Mouse (Mus musculus) CH12.LX (cell line): ENCODE results near the gene Zfp638. TPM values are rescaled to one million over a fixed set of nuclear protein-coding genes. Genes with fewer than 3 reads are reported as not detected.

Experiments used
- DNase-seq: peaks from one replicate; pipeline ENCODE4 v3.0.0-alpha.2; 2013; ENCODE audit errors: extremely low read depth
- H3K27ac ChIP-seq: 2 replicates; pipeline ENCODE4 v1.5.1; 2012; ENCODE audit warnings: low read depth, mild to moderate bottlenecking, control low read depth, moderate library complexity; ENCODE audit not compliant: insufficient read depth
- H3K27me3 ChIP-seq: replicated peaks from 2 replicates; pipeline ENCODE3; 2012; ENCODE audit warnings: inconsistent platforms
- H3K36me3 ChIP-seq, 2 experiments: replicated peaks in 1 of 2; 2 replicates each; pipeline versions ENCODE3 to v1.6.1; 2012; ENCODE audit warnings: inconsistent platforms in 1 of 2, low read length in 1 of 2, mild to moderate bottlenecking in 1 of 2, mixed read lengths in 1 of 2, moderate library complexity in 1 of 2; ENCODE audit not compliant: control insufficient read depth in 1 of 2, insufficient read depth in 1 of 2
- H3K4me1 ChIP-seq, 2 experiments: 2 replicates each; pipeline ENCODE4 v1.6.1; 2012; ENCODE audit warnings: inconsistent platforms in 1 of 2, moderate library complexity in 1 of 2; ENCODE audit not compliant: insufficient read depth in 2 of 2, control insufficient read depth in 1 of 2
- H3K4me2 ChIP-seq: 2 replicates; pipeline ENCODE4 v1.6.1; 2012; ENCODE audit warnings: low read depth, mild to moderate bottlenecking, control low read depth; ENCODE audit not compliant: poor library complexity, insufficient read depth, severe bottlenecking
- H3K4me3 ChIP-seq, 3 experiments: fragments of 150-350 bp in 1 of 3; sonication (generic) in 1 of 3; replicated peaks in 1 of 3; 2 replicates each; pipeline versions ENCODE3 to v1.5.1; 2011 to 2012; ENCODE audit warnings: low read depth in 2 of 3, low read length in 2 of 3, mild to moderate bottlenecking in 2 of 3, moderate library complexity in 2 of 3, control low read depth in 1 of 3, improper control_type of control experiment in 1 of 3, inconsistent platforms in 1 of 3, mixed read lengths in 1 of 3; ENCODE audit not compliant: poor library complexity in 1 of 3
- H3K79me2 ChIP-seq: replicated peaks from 2 replicates; pipeline ENCODE4 v1.6.1; 2012; ENCODE audit warnings: mild to moderate bottlenecking, moderate library complexity; ENCODE audit not compliant: control insufficient read depth, poor library complexity, insufficient read depth, severe bottlenecking; ENCODE audit errors: extremely low read depth
- H3K9ac ChIP-seq: 2 replicates; pipeline ENCODE4 v1.6.1; 2012; ENCODE audit warnings: low read depth, mild to moderate bottlenecking, control low read depth, moderate library complexity; ENCODE audit not compliant: insufficient read depth
- H3K9me3 ChIP-seq: replicated peaks from 2 replicates; pipeline ENCODE3; 2012; ENCODE audit warnings: low read length, inconsistent platforms, mixed read lengths
- BHLHE40 ChIP-seq: IDR thresholded peaks from 2 replicates; pipeline ENCODE4 v1.6.1; 2011; ENCODE audit warnings: mild to moderate bottlenecking, low read depth, low read length, improper control_type of control experiment
- CHD1 ChIP-seq: IDR thresholded peaks from 2 replicates; pipeline ENCODE4 v1.6.1; 2012; ENCODE audit warnings: low read depth, low read length, improper control_type of control experiment, inconsistent platforms
- CHD2 ChIP-seq: IDR thresholded peaks from 2 replicates; pipeline ENCODE4 v1.6.1; 2011; ENCODE audit warnings: low read length, improper control_type of control experiment
- CTCF ChIP-seq, 2 experiments: IDR thresholded peaks in 1 of 2; conservative IDR thresholded peaks in 1 of 2; 2 replicates each; pipeline ENCODE4 v1.5.1; 2011 to 2012; ENCODE audit warnings: low read depth in 2 of 2, low read length in 2 of 2, improper control_type of control experiment in 1 of 2, inconsistent platforms in 1 of 2, mild to moderate bottlenecking in 1 of 2, moderate library complexity in 1 of 2
- E2F4 ChIP-seq: IDR thresholded peaks from 2 replicates; pipeline ENCODE4 v1.6.1; 2011; ENCODE audit warnings: low read depth, low read length, improper control_type of control experiment; ENCODE audit not compliant: insufficient replicate concordance
- ELF1 ChIP-seq: IDR thresholded peaks from 2 replicates; pipeline ENCODE4 v1.6.1; 2014; ENCODE audit warnings: low read depth, mild to moderate bottlenecking, inconsistent platforms, low read length, improper control_type of control experiment
- EP300 ChIP-seq: IDR thresholded peaks from 2 replicates; pipeline ENCODE4 v1.6.1; 2011; ENCODE audit warnings: low read length, improper control_type of control experiment
- ETS1 ChIP-seq: conservative IDR thresholded peaks from 2 replicates; pipeline ENCODE4 v1.6.1; 2012; ENCODE audit warnings: low read depth, mild to moderate bottlenecking, inconsistent platforms, low read length, improper control_type of control experiment, moderate library complexity
- HCFC1 ChIP-seq: IDR thresholded peaks from 2 replicates; pipeline ENCODE4 v1.6.1; 2012; ENCODE audit warnings: low read depth, mild to moderate bottlenecking, inconsistent platforms, low read length, improper control_type of control experiment
- IRF4 ChIP-seq: IDR thresholded peaks from 2 replicates; pipeline ENCODE4 v1.6.1; 2014; ENCODE audit warnings: low read depth, mild to moderate bottlenecking, inconsistent platforms, low read length, improper control_type of control experiment
- JUND ChIP-seq: conservative IDR thresholded peaks from 2 replicates; pipeline ENCODE4 v1.6.1; 2011; ENCODE audit warnings: low read depth, low read length, improper control_type of control experiment
- KAT2A ChIP-seq: IDR thresholded peaks from 2 replicates; pipeline ENCODE4 v1.6.1; 2012; ENCODE audit warnings: low read length, improper control_type of control experiment, inconsistent platforms; ENCODE audit not compliant: insufficient replicate concordance
- MAX ChIP-seq: IDR thresholded peaks from 2 replicates; pipeline ENCODE4 v1.6.1; 2011; ENCODE audit warnings: low read length, improper control_type of control experiment
- MAZ ChIP-seq: IDR thresholded peaks from 2 replicates; pipeline ENCODE4 v1.6.1; 2012; ENCODE audit warnings: low read depth, mild to moderate bottlenecking, inconsistent platforms, low read length, improper control_type of control experiment, moderate library complexity
- MEF2A ChIP-seq: IDR thresholded peaks from 2 replicates; pipeline ENCODE4 v1.6.1; 2014; ENCODE audit warnings: low read depth, mild to moderate bottlenecking, inconsistent platforms, low read length, improper control_type of control experiment, borderline replicate concordance
- MYC ChIP-seq: IDR thresholded peaks from 2 replicates; pipeline ENCODE4 v1.6.1; 2011; ENCODE audit warnings: low read depth, mild to moderate bottlenecking, improper control_type of control experiment, low read length
- NELFE ChIP-seq: IDR thresholded peaks from 2 replicates; pipeline ENCODE4 v1.6.1; 2011; ENCODE audit warnings: low read depth, low read length, improper control_type of control experiment
- NRF1 ChIP-seq: IDR thresholded peaks from 2 replicates; pipeline ENCODE4 v1.6.1; 2014; ENCODE audit warnings: low read depth, mild to moderate bottlenecking, inconsistent platforms, low read length, improper control_type of control experiment, moderate library complexity
- PAX5 ChIP-seq: IDR thresholded peaks from 2 replicates; pipeline ENCODE4 v1.6.1; 2012; ENCODE audit warnings: low read length, inconsistent platforms, mixed read lengths
- POLR2A ChIP-seq: IDR thresholded peaks from 2 replicates; pipeline ENCODE4 v1.6.1; 2011; ENCODE audit warnings: low read depth, mild to moderate bottlenecking, improper control_type of control experiment, low read length
- POLR2AphosphoS2 ChIP-seq: IDR thresholded peaks from 2 replicates; pipeline ENCODE4 v1.6.1; 2011; ENCODE audit warnings: low read depth, low read length, improper control_type of control experiment
- RAD21 ChIP-seq: IDR thresholded peaks from 2 replicates; pipeline ENCODE4 v1.6.1; 2011; ENCODE audit warnings: low read depth, mild to moderate bottlenecking, low read length, improper control_type of control experiment, moderate library complexity
- RCOR1 ChIP-seq: conservative IDR thresholded peaks from 2 replicates; pipeline ENCODE4 v1.6.1; 2012; ENCODE audit warnings: low read depth, mild to moderate bottlenecking, inconsistent platforms, low read length, improper control_type of control experiment
- SIN3A ChIP-seq: IDR thresholded peaks from 2 replicates; pipeline ENCODE4 v1.6.1; 2012; ENCODE audit warnings: low read length, improper control_type of control experiment, inconsistent platforms
- SMC3 ChIP-seq: IDR thresholded peaks from 2 replicates; pipeline ENCODE4 v1.6.1; 2011; ENCODE audit warnings: low read depth, low read length, improper control_type of control experiment
- TBP ChIP-seq: conservative IDR thresholded peaks from 2 replicates; pipeline ENCODE4 v1.6.1; 2011; ENCODE audit warnings: low read depth, low read length, improper control_type of control experiment
- TCF12 ChIP-seq: IDR thresholded peaks from 2 replicates; pipeline ENCODE4 v1.6.1; 2014; ENCODE audit warnings: low read depth, mild to moderate bottlenecking, inconsistent platforms, low read length, improper control_type of control experiment
- UBTF ChIP-seq: IDR thresholded peaks from 2 replicates; pipeline ENCODE4 v1.6.1; 2012; ENCODE audit warnings: low read depth, mild to moderate bottlenecking, inconsistent platforms, low read length, improper control_type of control experiment, moderate library complexity
- USF1 ChIP-seq: IDR thresholded peaks from 2 replicates; pipeline ENCODE4 v1.6.1; 2014; ENCODE audit warnings: low read depth, mild to moderate bottlenecking, inconsistent platforms, low read length, improper control_type of control experiment
- ZC3H11A ChIP-seq: IDR thresholded peaks from 2 replicates; pipeline ENCODE4 v1.6.1; 2012; ENCODE audit warnings: low read depth, mild to moderate bottlenecking, inconsistent platforms, low read length, improper control_type of control experiment
- ZKSCAN1 ChIP-seq: IDR thresholded peaks from 2 replicates; pipeline ENCODE4 v1.6.1; 2012; ENCODE audit warnings: low read depth, inconsistent platforms, low read length, improper control_type of control experiment, borderline replicate concordance
- ZNF384 ChIP-seq: IDR thresholded peaks from 2 replicates; pipeline ENCODE4 v1.6.1; 2012; ENCODE audit warnings: low read depth, low read length, improper control_type of control experiment, inconsistent platforms
- dilution Hi-C: fragments of 300-500 bp; cut with MboI; formaldehyde crosslinking; loops from 2 replicates; pipeline ENCODE4 v1.14.3; 2020; ENCODE audit warnings: low sequenced_read_pairs; ENCODE audit not compliant: extremely low pct_unique_long_range_greater_than_20kb, extremely low pct_ligation_motif_present
- in situ Hi-C: fragments of 300-500 bp; cut with MboI; formaldehyde crosslinking; loops from 3 replicates; pipeline ENCODE4 v1.14.3; 2019; ENCODE audit warnings: low sequenced_read_pairs, low pct_ligation_motif_present, low pct_unique_long_range_greater_than_20kb, mixed read lengths
- polyA plus RNA-seq: library from polyadenylated mRNA; unstranded; fragments of >175 nt; gene quantifications from 2 replicates; pipeline ENCODE4 v1.2.1, GENCODE M21; 2012; ENCODE audit warnings: low read depth; ENCODE audit not compliant: insufficient read length
- total RNA-seq, 2 experiments: library from RNA; depleted of rRNA; stranded (reverse); fragments of 300-350 nt in 1 of 2; fragments of >200 nt in 1 of 2; gene quantifications; 2 replicates each; pipeline ENCODE4 v1.2.3; 2012 to 2014

Zfp638 gene
- total and polyA plus RNA-seq, 3 experiments: 42.1 to 57.3 (median 48.0) TPM

- Histone ChIP-seq H3K27ac (no peak overlapping the region), H3K36me3 (no peaks in the 10 kb centered on the region), H3K79me2 (no peaks in the 10 kb centered on the region), H3K4me2 (peak overlapping the region; percentile 26; the same call in 1 of the 2 replicates), H3K9ac (no peak overlapping the region), H3K4me3 (peak overlapping the region in 1 of 3 experiments; percentile 15), H3K4me1 (peaks cover 1 to 2% of the 10 kb centered on the region in 2 experiments; a peak in 3 of 4 replicates), H3K9me3 (no peaks in the 10 kb centered on the region), H3K27me3 (peaks cover 7% of the 10 kb centered on the region)
- dilution Hi-C loops: no loop called here
- TF ChIP-seq CHD1 (no peak), ZC3H11A (peak; percentile 87), POLR2A (no peak), JUND (peak; percentile 41; the same call in 1 of the 2 replicates), POLR2AphosphoS2 (no peak), CHD2 (no peak), TBP (no peak), MYC (no peak), MEF2A (no peak), EP300 (no peak), SIN3A (no peak), IRF4 (no peak), ETS1 (no peak), UBTF (no peak), BHLHE40 (no peak), ELF1 (no peak), E2F4 (0 out of 2 replicates have a peak, but pooled peaks have one; percentile 13), HCFC1 (no peak), ZNF384 (no peak; the same call in 1 of the 2 replicates), USF1 (no peak), CTCF (conservative IDR thresholded peaks at IDR 0.05 in 1 of 2, IDR thresholded peaks at IDR 0.05 in 1 of 2; ENCODE audit: low read depth in 2 of 2, low read length in 2 of 2) (peak in 1 of 2 experiments; percentile 88; a peak in 3 of 4 replicates), NELFE (no peak), SMC3 (peak; percentile 86), MAZ (no peak), KAT2A (no peak), RAD21 (peak; percentile 93), RCOR1 (no peak), NRF1 (peak; percentile 43), TCF12 (no peak), ZKSCAN1 (no peak), PAX5 (no peak), MAX (no peak)
- peak; percentile 65 for DNase-seq
- in situ Hi-C loops: loop anchor here (5.0 kb wide), 2 partner anchors 32 to 182 kb away; no protein-coding TSS in a partner anchor
Observed at GRCm38 (mm10) chr6:83879815-83880214, 12.9 kb downstream of the Zfp638 start.
